8 mouse cellular contexts compared by ENCODE assay signal in genomic region chr16:45990901-45991676, GRCm38 (mm10). TPM values are rescaled to one million over a fixed set of nuclear protein-coding genes. Genes with fewer than 3 reads are reported as not detected.
A peak's percentile ranks its signal among the peaks of the same experiment; 100 is the strongest.
DNase-seq lines count a peak whose midpoint lies in the region; ATAC-seq and TF ChIP-seq lines count a peak whose summit lies in the region.

No protein-coding gene starts in this region.

- H3K9ac ChIP-seq in forebrain, embryonic 14.5 days (ENCODE audit: low read length), result no peak overlapping the region
- no peak overlapping the region for H3K9ac ChIP-seq in forebrain, embryonic 16.5 days (replicated peaks; ENCODE audit: low read depth, low read length)
- no peak overlapping the region for H3K9ac ChIP-seq in liver, postnatal 0 days (replicated peaks)
- no peak overlapping the region for H3K9ac ChIP-seq in liver, embryonic 12.5 days

- intact Hi-C loops in heart, postnatal 36 days (cut with DNase I), result loop anchor here (1.0 to 2.0 kb wide), 2 partner anchors 31 to 110 kb away; no protein-coding TSS in a partner anchor

- peak; percentile 30; the same call in 1 of the 2 replicates for TF ChIP-seq CTCF in liver, postnatal 0 days (IDR thresholded peaks at IDR 0.05; ENCODE audit: low read depth)
- no peak for TF ChIP-seq CTCF in brain, embryonic 14.5 days (IDR thresholded peaks at IDR 0.05; ENCODE audit: borderline replicate concordance, extremely low read depth, insufficient read depth, insufficient read length)

- no peak for TF ChIP-seq EP300 in liver, postnatal 0 days (IDR thresholded peaks at IDR 0.05; ENCODE audit: low read depth)

- H3K4me2 ChIP-seq in forebrain, embryonic 14.5 days (ENCODE audit: low read length), result no peak overlapping the region
- H3K4me2 ChIP-seq in forebrain, embryonic 16.5 days (ENCODE audit: low read length), result no peak overlapping the region
- H3K4me2 ChIP-seq in liver, postnatal 0 days (ENCODE audit: low read depth, low read length), result no peak overlapping the region
- no peak overlapping the region for H3K4me2 ChIP-seq in liver, embryonic 12.5 days

- H3K27ac ChIP-seq in forebrain, embryonic 14.5 days (ENCODE audit: low read depth, low read length), result no peak overlapping the region
- H3K27ac ChIP-seq in forebrain, embryonic 16.5 days (ENCODE audit: low read length), result no peak overlapping the region
- H3K27ac ChIP-seq in liver, postnatal 0 days (ENCODE audit: low read depth), result no peak overlapping the region
- H3K27ac ChIP-seq in liver, embryonic 12.5 days, result no peak overlapping the region

- WGBS in forebrain, embryonic 14.5 days, result 47% methylated on average over 10 of the region's 10 CpGs
- WGBS in forebrain, embryonic 16.5 days, result 51% methylated on average over 10 of the region's 10 CpGs
- 46% methylated on average over 10 of the region's 10 CpGs for WGBS in liver, postnatal 0 days (ENCODE audit: insufficient replicate concordance)
- WGBS in liver, embryonic 12.5 days (ENCODE audit: insufficient replicate concordance), result 46% methylated on average over 10 of the region's 10 CpGs

- DNase-seq in forebrain, embryonic 14.5 days (ENCODE audit: low spot score), result peak; percentile 58
- no peak for DNase-seq in liver, postnatal 0 days
- peak; percentile 57 for DNase-seq in brain, embryonic 14.5 days (ENCODE audit: low read depth)
- peak; percentile 59 for DNase-seq in naive thymus-derived CD4-positive, alpha-beta T cell, adult 2 months (ENCODE audit: low read depth)
- DNase-seq in heart, postnatal 36 days, result no peak

- TF ChIP-seq POLR2A in brain, embryonic 14.5 days (IDR thresholded peaks at IDR 0.05; ENCODE audit: borderline replicate concordance, extremely low read depth, insufficient read depth, insufficient read length, poor library complexity, severe bottlenecking), result no peak

- no peak overlapping the region for H3K4me3 ChIP-seq in forebrain, embryonic 14.5 days (ENCODE audit: low read depth, low read length)
- H3K4me3 ChIP-seq in forebrain, embryonic 16.5 days (replicated peaks; ENCODE audit: low read length), result no peak overlapping the region
- no peak overlapping the region for H3K4me3 ChIP-seq in liver, postnatal 0 days (ENCODE audit: low read depth, low read length)
- H3K4me3 ChIP-seq in liver, embryonic 12.5 days, result no peak overlapping the region

- peak; percentile 23; the same call in 1 of the 2 replicates for ATAC-seq in forebrain, embryonic 14.5 days
- ATAC-seq in forebrain, embryonic 16.5 days, result no peak
- ATAC-seq in liver, postnatal 0 days, result no peak
- no peak for ATAC-seq in liver, embryonic 12.5 days
- no peak; the same call in 1 of the 2 replicates for ATAC-seq in granulocyte monocyte progenitor cell, adult 5-6 weeks (replicated peaks; ENCODE audit: poor library complexity, severe bottlenecking)

- H3K36me3 ChIP-seq in forebrain, embryonic 14.5 days (ENCODE audit: control insufficient read depth, insufficient read depth, low read length), result no peaks in the 10 kb centered on the region
- no peaks in the 10 kb centered on the region for H3K36me3 ChIP-seq in forebrain, embryonic 16.5 days (ENCODE audit: control insufficient read depth, insufficient read depth)
- no peaks in the 10 kb centered on the region for H3K36me3 ChIP-seq in liver, postnatal 0 days (replicated peaks; ENCODE audit: insufficient read depth, low read length)
- no peaks in the 10 kb centered on the region for H3K36me3 ChIP-seq in liver, embryonic 12.5 days

- no peaks in the 10 kb centered on the region for H3K9me3 ChIP-seq in forebrain, embryonic 14.5 days (replicated peaks; ENCODE audit: control insufficient read depth, low read length)
- H3K9me3 ChIP-seq in forebrain, embryonic 16.5 days (ENCODE audit: control insufficient read depth, low read length), result no peaks in the 10 kb centered on the region
- no peaks in the 10 kb centered on the region for H3K9me3 ChIP-seq in liver, postnatal 0 days (ENCODE audit: low read length)
- H3K9me3 ChIP-seq in liver, embryonic 12.5 days (replicated peaks), result no peaks in the 10 kb centered on the region

- H3K27me3 ChIP-seq in forebrain, embryonic 14.5 days (replicated peaks; ENCODE audit: control insufficient read depth, insufficient read depth, low read length), result no peaks in the 10 kb centered on the region
- H3K27me3 ChIP-seq in forebrain, embryonic 16.5 days (replicated peaks; ENCODE audit: control insufficient read depth, insufficient read depth, low read length), result no peaks in the 10 kb centered on the region
- no peaks in the 10 kb centered on the region for H3K27me3 ChIP-seq in liver, postnatal 0 days (ENCODE audit: insufficient read depth, low read length)
- H3K27me3 ChIP-seq in liver, embryonic 12.5 days (replicated peaks), result no peaks in the 10 kb centered on the region

- no peaks in the 10 kb centered on the region; the same call in 1 of the 2 replicates for H3K4me1 ChIP-seq in forebrain, embryonic 14.5 days (ENCODE audit: control insufficient read depth, insufficient read depth, low read length)
- H3K4me1 ChIP-seq in forebrain, embryonic 16.5 days (replicated peaks; ENCODE audit: control insufficient read depth, insufficient read depth, low read length), result no peaks in the 10 kb centered on the region
- H3K4me1 ChIP-seq in liver, postnatal 0 days (ENCODE audit: insufficient read depth), result peaks cover 6% of the 10 kb centered on the region; the same call in 1 of the 2 replicates
- H3K4me1 ChIP-seq in liver, embryonic 12.5 days, result no peaks in the 10 kb centered on the region

RNA-seq across cellular contexts. Expression of gene Plcxd2, which starts 18.9 kb away (rescaled TPM):
- polyA plus RNA-seq in forebrain, embryonic 14.5 days (2014; fragmentation: Nextera tagmentation; extraction: Ambion mirVana), result 10.3 and 10.6 TPM in 2 replicates
- 15.5 and 17.7 TPM in 2 replicates for polyA plus RNA-seq in forebrain, embryonic 16.5 days (2015; fragmentation: Nextera tagmentation; extraction: Ambion mirVana)
- 5.8 and 6.6 TPM in 2 replicates for polyA plus RNA-seq in liver, postnatal 0 days (2015; fragmentation: Nextera tagmentation; extraction: Ambion mirVana)
- 3.3 and 3.8 TPM in 2 replicates for polyA plus RNA-seq in liver, embryonic 12.5 days (2016; fragmentation: Nextera tagmentation; extraction: Ambion mirVana)
- 11.1 and 11.4 TPM in 2 replicates for polyA plus RNA-seq in brain, embryonic 14.5 days (2012; rRNA removed)
- total RNA-seq in granulocyte monocyte progenitor cell, adult 5-6 weeks (2014; fragmentation: Nextera tagmentation), result 2.4 and 2.8 TPM in 2 replicates
- total RNA-seq in granulocyte monocyte progenitor cell, adult 5-6 weeks (2017), result 5.3 and 5.8 TPM in 2 replicates
- under 1 TPM; 0.05 to 0.14 TPM for total RNA-seq in heart, postnatal 36 days (2021)

RNA-seq across cellular contexts. Expression of gene Phldb2, which starts 37.7 kb away (rescaled TPM):
- 6.5 and 7.6 TPM in 2 replicates for polyA plus RNA-seq in forebrain, embryonic 14.5 days (2014; fragmentation: Nextera tagmentation; extraction: Ambion mirVana)
- 7.1 and 8.6 TPM in 2 replicates for polyA plus RNA-seq in forebrain, embryonic 16.5 days (2015; fragmentation: Nextera tagmentation; extraction: Ambion mirVana)
- 7.4 and 9.8 TPM in 2 replicates for polyA plus RNA-seq in liver, postnatal 0 days (2015; fragmentation: Nextera tagmentation; extraction: Ambion mirVana)
- polyA plus RNA-seq in liver, embryonic 12.5 days (2016; fragmentation: Nextera tagmentation; extraction: Ambion mirVana), result 17.4 TPM in 2 replicates
- polyA plus RNA-seq in brain, embryonic 14.5 days (2012; rRNA removed), result 7.4 and 10.6 TPM in 2 replicates
- total RNA-seq in granulocyte monocyte progenitor cell, adult 5-6 weeks (2014; fragmentation: Nextera tagmentation), result 1.4 and 9.0 TPM in 2 replicates
- total RNA-seq in granulocyte monocyte progenitor cell, adult 5-6 weeks (2017), result 3.1 and 4.3 TPM in 2 replicates
- 10 to 100 TPM; 14.8 to 16.4 TPM for total RNA-seq in heart, postnatal 36 days (2021)

Comparison
In these comparisons a context has a peak if more than half of its experiments do, and no peak if none do; other contexts are left out.
1. DNase-seq: peak in forebrain, embryonic 14.5 days (single experiment), brain, embryonic 14.5 days (single experiment) and naive thymus-derived CD4-positive, alpha-beta T cell, adult 2 months (single experiment); none in liver, postnatal 0 days (single experiment) and heart, postnatal 36 days (0 of 2).